Mouse (Mus musculus) yolk sac, embryonic 10.5 days (tissue): ENCODE results near the gene Klf7.

ENCODE experiments used
- DNase-seq: peaks from one replicate; pipeline ENCODE4 v3.0.0-alpha.2; 2017; ENCODE audit warnings: low spot score

Gene Klf7

GRCm38 (mm10) chr1:64104665-64105064 lies 17.4 kb downstream of the Klf7 start:
- DNase-seq = peak; percentile 42

GRCm38 (mm10) chr1:64101331-64101730 lies 20.8 kb downstream of the Klf7 start:
- DNase-seq = no peak

GRCm38 (mm10) chr1:64098800-64099199 lies 23.3 kb downstream of the Klf7 start:
- DNase-seq = no peak

DNA sequence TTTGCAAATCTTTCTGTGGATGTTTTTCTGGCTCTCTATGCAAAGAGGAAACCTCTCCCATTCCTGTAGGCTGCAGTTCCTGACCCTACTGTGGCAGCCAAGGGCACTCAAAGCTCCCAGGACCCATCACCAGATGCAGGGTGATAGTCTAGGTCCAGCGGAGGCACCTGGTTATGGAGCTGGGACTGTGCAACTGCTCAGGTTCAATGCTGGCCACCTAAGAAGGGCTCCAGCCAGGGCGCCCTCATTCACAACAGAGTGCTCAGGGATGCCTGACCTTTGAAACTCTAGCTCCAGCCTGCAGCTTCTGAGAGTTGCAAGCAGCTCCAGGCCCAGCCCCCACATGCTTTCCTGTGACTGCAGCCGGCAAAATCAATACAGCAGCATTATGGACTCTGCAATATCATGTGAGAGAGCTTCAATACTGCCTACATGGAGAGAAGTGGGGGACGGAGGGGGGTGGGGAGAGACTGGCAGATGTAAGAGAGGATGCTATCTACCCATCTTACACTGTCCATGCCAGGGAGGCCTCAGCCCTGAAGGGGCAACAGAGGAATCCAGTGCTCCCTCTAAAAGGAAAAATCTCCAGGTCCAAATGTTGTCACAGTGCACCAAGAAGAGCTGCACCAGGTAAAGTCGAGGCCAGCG lies 24.3 kb downstream of the Klf7 start:
- DNase-seq = peak; percentile 86

DNA sequence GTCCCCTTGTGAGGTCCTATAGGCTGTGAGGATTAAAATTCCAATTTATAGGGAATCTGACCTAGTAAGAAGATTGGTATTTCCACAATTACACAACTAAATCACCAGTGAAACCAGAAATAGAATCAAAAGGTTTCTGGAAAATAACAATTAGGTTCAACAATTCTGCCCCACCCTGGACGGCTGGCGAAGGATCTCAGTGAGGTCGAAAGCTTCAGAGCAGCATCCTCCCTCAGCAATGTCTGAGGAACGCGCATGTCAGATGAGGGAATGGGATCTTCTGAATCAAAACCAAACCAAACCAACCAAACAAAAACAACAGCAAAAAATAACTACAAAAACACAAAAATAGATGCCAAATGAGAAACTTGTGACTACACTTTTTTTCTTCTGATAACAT lies 29.1 kb downstream of the Klf7 start:
- no peak for DNase-seq

DNA sequence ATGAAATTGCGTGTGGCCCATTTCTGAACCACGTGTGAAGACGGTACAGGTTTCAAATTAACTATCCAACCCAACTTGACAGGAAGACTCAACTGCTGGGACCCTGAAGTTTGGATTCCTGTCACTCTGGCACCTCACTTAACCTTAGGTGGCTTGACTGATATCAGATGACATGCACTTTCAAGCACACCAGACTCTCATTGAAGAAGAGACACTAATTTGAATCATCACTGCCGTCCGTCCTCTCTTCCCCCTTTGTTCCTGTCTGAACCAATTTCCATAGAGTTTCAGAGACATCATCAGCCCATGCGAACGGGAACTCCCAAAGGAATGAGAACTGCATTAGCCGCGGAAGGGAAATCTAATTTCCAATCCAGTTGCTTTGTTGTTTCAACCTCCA lies 30.5 kb downstream of the Klf7 start:
- DNase-seq = no peak

DNA sequence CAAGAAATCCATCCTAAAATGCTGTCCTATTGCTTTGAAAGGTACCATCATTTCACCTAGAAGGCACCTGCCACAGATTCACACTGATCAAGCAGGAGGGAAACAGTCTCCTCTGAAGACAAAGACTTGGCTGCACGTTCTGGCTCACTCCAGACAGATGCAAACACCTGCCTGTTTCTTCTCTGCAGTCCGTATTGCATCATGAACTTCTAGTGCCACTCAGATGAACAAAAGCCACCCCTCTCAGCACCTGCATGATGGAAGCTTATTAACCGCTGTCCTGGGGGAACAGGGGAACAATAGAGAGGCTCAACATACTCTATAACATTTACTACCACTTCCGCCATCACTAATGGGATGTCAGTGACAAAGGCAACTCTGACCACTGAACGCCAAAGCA lies 31.5 kb downstream of the Klf7 start:
- no peak for DNase-seq

- DNase-seq = no peak
These were observed 32.4 kb downstream of the Klf7 start for GRCm38 (mm10) chr1:64089691-64090090.

DNA sequence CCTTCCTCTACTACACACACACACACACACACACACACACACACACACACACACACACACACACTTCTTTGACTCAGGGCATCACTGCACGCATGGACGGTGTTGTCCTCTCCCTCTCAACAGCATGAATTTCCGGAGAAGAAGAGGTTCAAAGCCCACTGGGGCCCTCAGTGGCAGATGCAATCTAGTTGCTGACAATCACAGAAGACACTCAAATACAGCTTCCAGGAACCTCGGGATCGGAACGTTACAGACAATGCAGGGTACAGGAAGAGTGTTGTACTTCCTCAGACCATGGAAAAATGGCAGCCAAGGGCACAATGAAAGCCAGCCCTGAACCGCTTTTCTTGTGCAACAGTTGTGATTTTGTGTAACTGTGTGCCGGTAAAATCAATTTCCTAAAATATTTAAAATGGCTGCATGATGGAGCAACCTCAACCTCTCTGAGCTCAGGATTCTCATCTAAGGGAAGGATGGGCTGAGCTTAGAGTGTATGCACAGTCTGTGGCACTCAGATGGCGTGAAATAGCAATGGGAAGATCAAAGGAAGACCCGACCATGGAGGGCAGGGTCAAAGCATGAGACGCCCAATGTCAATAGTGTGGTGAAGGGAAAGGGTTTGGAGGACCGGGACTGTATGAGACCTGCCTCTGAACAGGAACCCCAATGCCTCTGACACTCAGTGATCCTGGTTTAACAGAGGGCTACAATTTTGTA lies 33.3 kb downstream of the Klf7 start:
- no peak for DNase-seq

- DNase-seq = peak; percentile 22
These were observed 34.2 kb downstream of the Klf7 start for GRCm38 (mm10) chr1:64087657-64088603.

DNA sequence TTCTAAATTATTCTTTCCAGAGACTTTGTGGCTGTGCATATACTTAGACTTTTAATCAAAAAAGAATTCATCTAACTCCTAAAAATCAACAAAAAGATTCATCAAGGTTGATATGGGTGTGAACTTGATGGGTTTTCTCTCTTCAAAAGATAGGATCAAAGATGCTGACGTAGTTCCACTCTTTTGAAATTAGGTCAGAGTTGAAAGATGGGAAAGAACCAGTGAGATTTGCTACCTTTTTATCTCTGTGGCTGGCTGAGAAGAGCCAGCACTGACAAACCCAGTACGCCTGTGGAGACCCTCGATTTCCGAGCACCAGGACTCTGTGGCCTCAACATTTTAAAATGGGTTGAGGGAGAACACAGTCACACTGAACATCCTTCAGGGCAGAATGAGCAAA lies 36.2 kb downstream of the Klf7 start:
- no peak for DNase-seq

- no peak for DNase-seq
These were observed 36.7 kb downstream of the Klf7 start for GRCm38 (mm10) chr1:64085361-64085760.

DNA sequence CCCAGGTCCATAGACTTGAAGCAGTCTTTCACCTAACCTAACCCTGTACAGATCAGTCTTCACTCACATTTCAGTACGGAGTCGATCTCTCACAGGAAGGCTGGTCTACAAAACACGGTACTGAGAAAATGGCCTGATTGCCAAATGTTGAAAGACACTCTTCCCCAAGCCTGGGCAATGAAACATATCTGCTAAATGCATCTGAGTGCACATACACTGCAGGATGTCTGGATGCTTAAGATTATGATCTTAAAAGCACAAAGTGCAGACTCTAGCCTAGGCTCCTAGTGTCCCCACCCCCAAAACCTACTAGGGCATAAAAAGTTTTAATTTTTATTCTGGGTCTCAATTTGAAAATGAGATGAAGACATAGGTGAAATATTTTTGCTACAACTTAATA lies 37.4 kb downstream of the Klf7 start:
- no peak for DNase-seq

GRCm38 (mm10) chr1:64081791-64082190 lies 40.3 kb downstream of the Klf7 start:
- no peak for DNase-seq

DNA sequence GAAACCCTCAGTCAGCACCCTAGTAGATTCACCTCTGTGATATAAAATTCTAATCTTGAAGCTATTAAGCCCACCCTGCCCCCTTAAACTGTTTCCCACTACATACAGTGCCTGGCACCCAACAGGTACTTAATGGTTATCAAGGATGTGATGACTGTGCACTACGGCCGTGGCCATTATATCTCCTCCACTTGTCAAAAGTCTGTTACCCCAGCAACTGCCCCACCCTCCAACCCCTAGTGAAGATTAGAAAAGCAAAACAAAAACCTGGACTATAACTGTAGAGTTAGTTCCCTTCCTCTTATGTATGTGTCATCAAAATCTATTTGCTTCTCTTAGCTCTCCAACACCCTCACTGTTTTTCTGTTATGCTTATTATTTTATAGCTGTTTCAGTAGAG lies 40.9 kb downstream of the Klf7 start:
- DNase-seq = no peak

DNA sequence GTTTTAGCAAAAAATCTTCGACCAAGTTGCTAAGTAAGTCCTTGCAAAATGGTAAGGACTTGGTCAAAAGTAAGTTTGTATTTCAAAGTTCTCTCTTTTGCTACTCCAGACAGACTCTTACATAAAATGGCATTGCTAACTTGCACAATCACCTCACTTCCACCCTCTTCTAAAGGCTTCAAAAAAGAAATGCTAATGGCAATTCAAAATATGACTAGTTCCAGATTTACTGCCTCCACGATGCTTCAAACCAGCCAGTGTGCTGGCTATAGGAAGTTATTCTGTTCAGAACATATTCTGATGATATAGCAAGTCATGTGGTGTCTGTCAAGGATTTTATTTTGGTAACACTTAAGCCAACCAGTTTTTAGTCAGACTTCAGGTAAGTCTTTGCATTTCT lies 41.8 kb downstream of the Klf7 start:
- no peak for DNase-seq

GRCm38 (mm10) chr1:64078747-64079211 lies 43.3 kb downstream of the Klf7 start:
- DNase-seq = no peak

- DNase-seq = no peak
These were observed 43.9 kb downstream of the Klf7 start for GRCm38 (mm10) chr1:64078011-64078746.

DNA sequence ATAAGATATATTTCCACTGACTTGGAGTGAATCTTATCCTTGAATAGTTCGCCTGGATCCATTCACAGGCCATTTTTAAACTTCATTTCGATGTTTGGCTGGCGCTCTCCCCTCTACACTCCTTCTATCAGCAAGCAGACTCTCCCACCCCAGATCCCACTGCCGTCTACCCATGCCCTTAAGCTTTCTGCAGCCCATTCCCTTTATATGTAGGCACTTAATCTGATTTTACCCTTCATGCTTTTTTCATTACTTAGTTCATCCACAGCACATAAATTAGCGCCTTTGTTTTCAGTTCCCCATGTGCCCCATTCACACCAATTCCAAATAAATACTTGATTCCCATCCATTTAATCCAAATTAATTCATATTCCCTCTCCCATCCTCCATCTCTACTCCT lies 48.0 kb downstream of the Klf7 start:
- DNase-seq = no peak

GRCm38 (mm10) chr1:64070947-64071346 lies 51.1 kb downstream of the Klf7 start:
- no peak for DNase-seq

DNA sequence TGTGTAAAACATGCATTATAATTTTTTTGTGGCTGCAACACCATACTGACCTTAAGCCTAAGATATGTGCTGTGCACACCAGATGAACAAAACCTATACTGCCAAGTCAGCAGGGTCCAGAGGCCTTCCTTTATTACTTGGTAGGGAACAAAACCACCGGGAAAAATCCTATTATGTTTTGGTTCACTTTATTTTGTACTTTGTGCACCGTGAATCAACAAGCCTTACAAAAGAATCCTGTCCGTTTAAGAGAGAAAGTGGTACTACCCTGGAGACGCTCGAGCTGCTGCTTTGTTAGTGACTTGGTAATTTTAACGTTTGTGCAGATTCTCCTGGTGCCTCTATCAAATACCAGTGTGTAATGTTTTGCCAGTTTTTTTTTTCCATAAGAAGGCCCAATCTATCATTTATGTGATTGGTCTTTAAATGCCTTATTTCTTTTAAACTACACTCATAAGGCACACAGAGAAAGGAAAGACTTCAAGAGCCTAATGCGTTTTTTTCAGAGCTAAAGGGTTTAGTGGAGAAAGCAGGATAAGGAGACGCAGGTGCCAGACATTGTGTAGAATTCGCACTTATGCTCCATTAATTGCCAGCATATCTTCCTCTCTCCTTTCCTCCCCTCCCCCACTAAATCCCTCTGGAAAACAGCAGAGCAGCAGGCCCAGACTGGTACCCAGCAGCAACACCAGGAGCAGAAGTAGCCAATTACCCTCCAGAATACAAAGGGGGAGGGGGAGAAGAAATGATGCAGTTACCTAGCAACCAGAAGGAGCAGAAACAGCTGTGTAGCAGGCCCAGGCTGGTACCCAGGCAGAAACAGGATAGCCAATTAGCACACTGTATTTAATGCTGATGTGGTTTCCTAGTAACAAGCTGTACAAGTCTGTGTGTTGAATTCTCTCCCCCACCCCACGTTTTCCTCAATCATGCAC lies 55.5 kb downstream of the Klf7 start:
- no peak for DNase-seq
